Mouse (Mus musculus) embryonic facial prominence, embryonic 10.5 days (tissue): ENCODE results near the gene Uxt. TPM values are rescaled to one million over a fixed set of nuclear protein-coding genes. Genes with fewer than 3 reads are reported as not detected.

Experiments
- DNase-seq: peaks from one replicate; pipeline ENCODE4 v3.0.0-alpha.2; 2017; ENCODE audit warnings: low spot score
- H3K27ac ChIP-seq: fragments of 300-500 bp; sonication (generic); replicated peaks from 2 replicates; pipeline ENCODE4 v1.5.1; 2016; ENCODE audit warnings: mild to moderate bottlenecking
- H3K27me3 ChIP-seq: fragments of 300-500 bp; sonication (generic); replicated peaks from 2 replicates; pipeline ENCODE4 v1.6.1; 2016; ENCODE audit warnings: low read depth, mild to moderate bottlenecking; ENCODE audit not compliant: poor library complexity, severe bottlenecking
- H3K36me3 ChIP-seq: fragments of 300-500 bp; sonication (generic); replicated peaks from 2 replicates; pipeline ENCODE4 v1.6.1; 2016; ENCODE audit warnings: mild to moderate bottlenecking, moderate library complexity
- H3K4me1 ChIP-seq: fragments of 300-500 bp; sonication (generic); 2 replicates; pipeline ENCODE4 v1.6.1; 2016
- H3K4me3 ChIP-seq: fragments of 300-500 bp; sonication (generic); 2 replicates; pipeline ENCODE4 v1.5.1; 2016; ENCODE audit warnings: mild to moderate bottlenecking, moderate library complexity
- H3K9me3 ChIP-seq: fragments of 300-500 bp; sonication (generic); 2 replicates; pipeline ENCODE4 v1.6.1; 2016; ENCODE audit warnings: mild to moderate bottlenecking
- WGBS: fragments of 180-500 bp; shearing (Covaris S2); methylation state at CpG from one replicate; pipeline ENCODE4 v1.1.7; 2016; 5-methylcytosine and 5-hydroxymethylcytosine counted together
- polyA plus RNA-seq: library from polyadenylated mRNA; unstranded; fragments of >200 nt; fragmentation: Nextera tagmentation; extraction: Ambion mirVana; gene quantifications from 2 replicates; pipeline ENCODE4 v1.2.1, GENCODE M21; 2016

Uxt gene
- polyA plus RNA-seq = 67.6 and 69.7 TPM in 2 replicates

- H3K27ac ChIP-seq = peak within 1 kb of the TSS; percentile 66
- H3K4me1 ChIP-seq = no peaks in the 10 kb centered on the region
- DNase-seq = peak; percentile 92
- no peaks in the 10 kb centered on the region for H3K27me3 ChIP-seq
- H3K9me3 ChIP-seq = no peaks in the 10 kb centered on the region
- 23% methylated on average over 57 of the region's 57 CpGs for WGBS
- H3K4me3 ChIP-seq = peak within 1 kb of the TSS; percentile 63
- peaks cover 11% of the 10 kb centered on the region for H3K36me3 ChIP-seq
These were observed at the start of gene Uxt for GRCm38 (mm10) chrX:20961477-20962378. TSS of gene Uxt (minus strand) at chrX:20962017.

- no peak overlapping the region for H3K27ac ChIP-seq
- 85% methylated on average over 1 of the region's 1 CpGs for WGBS
These were observed 19.1 kb upstream of the Uxt start for GRCm38 (mm10) chrX:20980901-20981300.

GRCm38 (mm10) chrX:20950191-20950880, 11.5 kb downstream of the Uxt start, which contains the start of gene Elk1:
TSS of gene Elk1 (minus strand) at chrX:20950608.
- Histone ChIP-seq H3K4me1 (peaks cover 3% of the 10 kb centered on the region; the same call in 1 of the 2 replicates), H3K9me3 (peaks cover 3% of the 10 kb centered on the region; the same call in 1 of the 2 replicates), H3K27me3 (no peaks in the 10 kb centered on the region), H3K27ac (peak within 1 kb of the TSS; percentile 86), H3K36me3 (no peaks in the 10 kb centered on the region), H3K4me3 (peak within 1 kb of the TSS; percentile 71)
- DNase-seq = peak; percentile 88
- 11% methylated on average over 30 of the region's 30 CpGs for WGBS

More at GRCm38 (mm10) chrX:20980901-20981300, 19.1 kb upstream of the Uxt start:
- Histone ChIP-seq H3K36me3 (peaks cover 10% of the 10 kb centered on the region), H3K4me3 (no peak overlapping the region), H3K9me3 (peaks cover 4% of the 10 kb centered on the region; the same call in 1 of the 2 replicates), H3K4me1 (no peaks in the 10 kb centered on the region), H3K27me3 (no peaks in the 10 kb centered on the region)
- DNase-seq = no peak

GRCm38 (mm10) chrX:20946055-20946454, 15.8 kb downstream of the Uxt start:
- H3K27ac ChIP-seq = no peak overlapping the region
- no peaks in the 10 kb centered on the region for H3K27me3 ChIP-seq
- H3K36me3 ChIP-seq = peaks cover 8% of the 10 kb centered on the region
- 17% methylated on average over 4 of the region's 4 CpGs for WGBS
- DNase-seq = peak; percentile 34
- H3K4me3 ChIP-seq = no peak overlapping the region
- H3K9me3 ChIP-seq = peaks cover 3% of the 10 kb centered on the region; the same call in 1 of the 2 replicates
- peaks cover 3% of the 10 kb centered on the region; the same call in 1 of the 2 replicates for H3K4me1 ChIP-seq

- no peaks in the 10 kb centered on the region for H3K9me3 ChIP-seq
- no peak overlapping the region for H3K27ac ChIP-seq
- no peaks in the 10 kb centered on the region for H3K4me1 ChIP-seq
- DNase-seq = no peak
- H3K4me3 ChIP-seq = no peak overlapping the region
- 84% methylated on average over 1 of the region's 1 CpGs for WGBS
- H3K36me3 ChIP-seq = peaks cover 56% of the 10 kb centered on the region
- no peaks in the 10 kb centered on the region for H3K27me3 ChIP-seq
These were observed 29.9 kb downstream of the Uxt start for GRCm38 (mm10) chrX:20931963-20932362.

- Histone ChIP-seq H3K27ac (no peak within 1 kb of the TSS), H3K27me3 (no peaks in the 10 kb centered on the region), H3K4me3 (no peak within 1 kb of the TSS), H3K4me1 (no peaks in the 10 kb centered on the region), H3K36me3 (peaks cover 55% of the 10 kb centered on the region), H3K9me3 (no peaks in the 10 kb centered on the region)
- 96% methylated on average over 1 of the region's 1 CpGs for WGBS
- DNase-seq = no peak
These were observed 30.5 kb downstream of the Uxt start, which contains the start of gene Cfp for GRCm38 (mm10) chrX:20931364-20931763. TSS of gene Cfp (minus strand) at chrX:20931555.

- no peaks in the 10 kb centered on the region for H3K9me3 ChIP-seq
These were observed 32.0 kb downstream of the Uxt start for GRCm38 (mm10) chrX:20929859-20930258.

GRCm38 (mm10) chrX:20924976-20925375, 36.8 kb downstream of the Uxt start:
- H3K4me1 ChIP-seq = peaks cover 4% of the 10 kb centered on the region
- H3K9me3 ChIP-seq = no peaks in the 10 kb centered on the region
- H3K27ac ChIP-seq = no peak overlapping the region
- H3K4me3 ChIP-seq = no peak overlapping the region
- H3K36me3 ChIP-seq = peaks cover 22% of the 10 kb centered on the region
- DNase-seq = no peak
- peaks cover 7% of the 10 kb centered on the region for H3K27me3 ChIP-seq

More at GRCm38 (mm10) chrX:20929859-20930258, 32.0 kb downstream of the Uxt start:
- Histone ChIP-seq H3K27me3 (no peaks in the 10 kb centered on the region), H3K4me3 (no peak overlapping the region), H3K4me1 (no peaks in the 10 kb centered on the region), H3K36me3 (peaks cover 40% of the 10 kb centered on the region), H3K27ac (no peak overlapping the region)
- WGBS = 100% methylated on average over 1 of the region's 1 CpGs
- DNase-seq = no peak

- H3K4me3 ChIP-seq = no peak overlapping the region
- peaks cover 4% of the 10 kb centered on the region for H3K4me1 ChIP-seq
- H3K27me3 ChIP-seq = peaks cover 22% of the 10 kb centered on the region
- no peak for DNase-seq
- 69% methylated on average over 1 of the region's 1 CpGs for WGBS
- no peaks in the 10 kb centered on the region for H3K9me3 ChIP-seq
- H3K27ac ChIP-seq = no peak overlapping the region
- peaks cover 21% of the 10 kb centered on the region for H3K36me3 ChIP-seq
These were observed 38.3 kb downstream of the Uxt start for GRCm38 (mm10) chrX:20923506-20923905.

GRCm38 (mm10) chrX:20921366-20921765, 40.5 kb downstream of the Uxt start:
- Histone ChIP-seq H3K27me3 (peaks cover 25% of the 10 kb centered on the region), H3K4me1 (peaks cover 4% of the 10 kb centered on the region), H3K4me3 (peak overlapping the region; percentile 57), H3K27ac (no peak overlapping the region), H3K36me3 (no peaks in the 10 kb centered on the region), H3K9me3 (no peaks in the 10 kb centered on the region)
- DNase-seq = no peak
- 49% methylated on average over 5 of the region's 5 CpGs for WGBS

GRCm38 (mm10) chrX:20920844-20921364, 40.9 kb downstream of the Uxt start, which contains the start of gene Syn1:
TSS of gene Syn1 (minus strand) at chrX:20921004.
- Histone ChIP-seq H3K4me1 (peaks cover 4% of the 10 kb centered on the region), H3K36me3 (no peaks in the 10 kb centered on the region), H3K4me3 (peak within 1 kb of the TSS; percentile 57), H3K9me3 (no peaks in the 10 kb centered on the region), H3K27ac (no peak within 1 kb of the TSS), H3K27me3 (peaks cover 25% of the 10 kb centered on the region)
- 15% methylated on average over 44 of the region's 44 CpGs for WGBS
- peak; percentile 87 for DNase-seq

- Histone ChIP-seq H3K27me3 (peaks cover 25% of the 10 kb centered on the region), H3K36me3 (no peaks in the 10 kb centered on the region), H3K9me3 (no peaks in the 10 kb centered on the region), H3K27ac (no peak overlapping the region), H3K4me1 (peaks cover 4% of the 10 kb centered on the region), H3K4me3 (peak overlapping the region; percentile 57)
- no peak for DNase-seq
- 16% methylated on average over 49 of the region's 49 CpGs for WGBS
These were observed 41.5 kb downstream of the Uxt start for GRCm38 (mm10) chrX:20920249-20920843.
